8 mouse cellular contexts compared by ENCODE assay signal in the genomic region with DNA sequence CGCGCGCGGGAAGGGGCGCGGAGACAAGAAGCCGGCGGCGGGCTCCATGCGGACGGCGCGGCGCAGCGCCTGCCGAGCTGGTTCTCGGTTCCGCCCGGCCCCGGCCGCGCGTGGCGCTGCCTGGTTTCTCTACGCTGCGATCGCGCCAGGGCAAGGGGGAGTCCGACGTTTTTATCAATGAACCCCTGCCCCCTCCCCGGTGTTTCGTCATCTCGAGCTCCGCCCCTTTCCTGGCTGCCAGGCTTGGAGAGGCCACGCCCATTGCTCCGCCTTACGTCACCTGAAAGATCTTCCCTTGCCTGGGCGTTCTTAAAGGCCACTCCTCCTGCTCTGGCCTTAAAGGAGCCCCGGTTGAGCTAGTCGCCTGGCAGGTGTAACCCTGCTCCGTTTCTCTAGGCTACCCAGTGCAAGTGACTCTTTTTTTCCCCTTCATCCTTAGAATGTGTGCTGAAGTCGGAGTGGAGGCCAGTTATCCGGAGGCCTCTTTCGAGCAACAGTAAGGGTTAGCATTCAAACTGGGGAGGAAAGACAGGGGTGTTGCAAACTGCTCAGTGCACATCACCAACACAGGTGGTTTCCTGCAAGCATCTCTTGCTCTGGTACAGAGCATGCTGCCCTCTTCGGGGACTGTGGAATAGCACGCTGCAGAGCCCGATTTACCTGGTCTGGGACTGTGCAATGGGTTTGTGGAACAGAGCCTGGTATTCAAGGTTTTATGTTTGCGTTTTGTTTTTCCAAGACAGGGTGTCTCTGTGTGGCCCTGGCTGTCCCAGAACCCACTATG. TPM values are rescaled to one million over a fixed set of nuclear protein-coding genes. Genes with fewer than 3 reads are reported as not detected.
DNase-seq lines count a peak whose midpoint lies in the region; ATAC-seq lines count a peak whose summit lies in the region.

A gene (minus strand): TSS at position 147 of the 784 bp plus-strand sequence.

- ATAC-seq in hindbrain, embryonic 13.5 days (ENCODE audit: low FRiP score), result peak; percentile 89

- peak within 1 kb of the TSS; percentile 90 for H3K9ac ChIP-seq in hindbrain, embryonic 13.5 days

- H3K36me3 ChIP-seq in hindbrain, embryonic 13.5 days, result peaks cover 18% of the 10 kb centered on the region

- H3K27me3 ChIP-seq in hindbrain, embryonic 13.5 days, result peaks cover 2% of the 10 kb centered on the region; the same call in 1 of the 2 replicates

- peak within 1 kb of the TSS; percentile 78 for H3K4me2 ChIP-seq in hindbrain, embryonic 13.5 days

- peak; percentile 99 for DNase-seq in NIH3T3 (ENCODE audit: low read depth)
- peak; percentile 99 for DNase-seq in cerebellum, postnatal 10 days
- DNase-seq in frontal cortex, postnatal 14 days (ENCODE audit: low spot score in 2 of 2), result peak; percentile 95 to 98
- DNase-seq in layer of hippocampus, postnatal 25 days (ENCODE audit: extremely low spot score in 1 of 2, low spot score in 1 of 2), result peak; percentile 91 to 93
- peak; percentile 97 for DNase-seq in lung, postnatal 25 days (ENCODE audit: low spot score)
- DNase-seq in retina, embryonic 14.5 days (ENCODE audit: low spot score), result peak; percentile 99
- DNase-seq in thymus, postnatal 4 days, result peak; percentile 98

- peaks cover 39% of the 10 kb centered on the region for H3K4me1 ChIP-seq in hindbrain, embryonic 13.5 days (replicated peaks)

- WGBS in hindbrain, embryonic 13.5 days, result 3% methylated on average over 46 of the region's 48 CpGs

- H3K27ac ChIP-seq in hindbrain, embryonic 13.5 days, result peak within 1 kb of the TSS; percentile 89

- H3K4me3 ChIP-seq in hindbrain, embryonic 13.5 days, result peak within 1 kb of the TSS; percentile 80

- no peaks in the 10 kb centered on the region for H3K9me3 ChIP-seq in hindbrain, embryonic 13.5 days

RNA-seq across cellular contexts. Expression of the gene that starts here (rescaled TPM):
- 16.2 and 16.6 TPM in 2 replicates for polyA plus RNA-seq in hindbrain, embryonic 13.5 days (2015; fragmentation: Nextera tagmentation; extraction: Ambion mirVana)
- total RNA-seq in layer of hippocampus, postnatal 25 days (2021), result 10 to 100 TPM; 10.9 to 11.9 TPM

Comparison
In these comparisons a context has a peak if more than half of its experiments do, and no peak if none do; other contexts are left out.
1. Peak in every context shown above with its lines: DNase-seq, ATAC-seq, H3K4me3 ChIP-seq and H3K27ac ChIP-seq.